Mouse (Mus musculus) liver, embryonic 12.5 days (tissue): Measurements from ENCODE around the gene Fam32a. TPM values are rescaled to one million over a fixed set of nuclear protein-coding genes. Genes with fewer than 3 reads are reported as not detected.

Experiments
- ATAC-seq: fragments of 200-750 bp; cut with Nextera tagmentation; 2 replicates; pipeline ENCODE4 v1.8.0; 2017; ENCODE audit warnings: moderate number of reproducible peaks, mild to moderate bottlenecking, moderate library complexity
- H3K27ac ChIP-seq: fragments of 300-500 bp; sonication (generic); 2 replicates; pipeline ENCODE4 v1.5.1; 2016; ENCODE audit warnings: mild to moderate bottlenecking
- H3K27me3 ChIP-seq: fragments of 300-500 bp; sonication (generic); replicated peaks from 2 replicates; pipeline ENCODE4 v1.6.1; 2016; ENCODE audit warnings: mild to moderate bottlenecking, moderate library complexity
- H3K36me3 ChIP-seq: fragments of 300-500 bp; sonication (generic); 2 replicates; pipeline ENCODE4 v1.6.1; 2016; ENCODE audit warnings: mild to moderate bottlenecking, moderate library complexity
- H3K4me1 ChIP-seq: fragments of 300-500 bp; sonication (generic); 2 replicates; pipeline ENCODE4 v1.6.1; 2016
- H3K4me2 ChIP-seq: fragments of 300-500 bp; sonication (generic); 2 replicates; pipeline ENCODE4 v1.6.1; 2016; ENCODE audit warnings: mild to moderate bottlenecking, moderate library complexity
- H3K4me3 ChIP-seq: fragments of 300-500 bp; sonication (generic); 2 replicates; pipeline ENCODE4 v1.5.1; 2016; ENCODE audit warnings: mild to moderate bottlenecking, moderate library complexity
- H3K9ac ChIP-seq: fragments of 300-500 bp; sonication (generic); 2 replicates; pipeline ENCODE4 v1.6.1; 2016; ENCODE audit warnings: mild to moderate bottlenecking, moderate library complexity
- H3K9me3 ChIP-seq: fragments of 300-500 bp; sonication (generic); replicated peaks from 2 replicates; pipeline ENCODE4 v1.6.1; 2016; ENCODE audit warnings: mild to moderate bottlenecking, moderate library complexity
- WGBS: fragments of 180-500 bp; shearing (Covaris S2); methylation state at CpG from one replicate; pipeline ENCODE4 v1.1.7; 2016; ENCODE audit not compliant: insufficient replicate concordance; 5-methylcytosine and 5-hydroxymethylcytosine counted together
- polyA plus RNA-seq: library from polyadenylated mRNA; unstranded; fragments of >200 nt; fragmentation: Nextera tagmentation; extraction: Ambion mirVana; gene quantifications from 2 replicates; pipeline ENCODE4 v1.2.1, GENCODE M21; 2016

Fam32a gene
- polyA plus RNA-seq, 1 experiment from 2014 or later, result 42.7 TPM

DNA sequence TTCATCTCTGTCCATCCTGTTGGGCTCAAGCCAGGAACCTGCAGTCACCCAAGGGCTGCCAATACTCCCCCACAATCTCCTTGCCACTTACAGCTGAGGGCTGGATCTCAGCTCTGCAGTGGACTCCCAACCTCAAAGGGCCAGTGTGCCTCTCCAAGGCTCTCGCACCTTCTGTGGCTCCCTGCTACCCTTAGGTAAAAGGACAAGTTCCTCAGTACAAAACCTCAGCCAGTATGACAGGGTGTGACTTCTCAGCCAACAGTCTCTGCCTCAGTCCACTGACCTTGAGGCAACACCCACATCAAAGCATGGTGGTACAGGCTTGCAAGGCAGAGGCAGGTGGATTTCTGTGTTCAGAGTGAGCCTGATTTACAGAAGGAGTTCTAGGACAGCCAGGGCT is 7.7 kb upstream of the Fam32a start:
- Histone ChIP-seq H3K27ac (no peak overlapping the region), H3K36me3 (no peaks in the 10 kb centered on the region), H3K4me2 (no peak overlapping the region), H3K27me3 (no peaks in the 10 kb centered on the region; the same call in 1 of the 2 replicates), H3K4me3 (no peak overlapping the region), H3K9me3 (no peaks in the 10 kb centered on the region), H3K4me1 (no peaks in the 10 kb centered on the region), H3K9ac (no peak overlapping the region)
- no peak for ATAC-seq
- WGBS, result 59% methylated on average over 1 of the region's 1 CpGs

DNA sequence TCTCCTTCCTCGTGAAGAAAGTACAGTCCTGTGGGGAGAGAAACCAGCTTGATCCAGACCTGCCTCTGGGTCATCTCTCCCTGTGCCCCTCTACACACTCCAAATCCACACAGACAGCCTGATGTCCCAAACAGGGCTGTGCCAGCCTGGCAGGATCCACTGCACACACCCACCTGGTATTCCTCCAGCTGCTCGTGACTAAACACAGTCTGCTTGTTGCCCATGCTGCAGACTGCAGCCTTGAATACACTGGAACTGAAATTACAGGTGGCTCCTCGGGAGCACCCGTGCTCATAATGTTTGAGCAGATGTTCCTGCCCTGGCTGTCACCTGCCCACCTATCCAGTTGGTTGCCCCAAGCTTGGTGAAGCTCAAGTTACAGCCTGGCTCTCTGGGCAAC is 6.8 kb upstream of the Fam32a start, which contains the start of gene Cib3:
Gene Cib3, minus strand, starts transcription at position 87 of the 400 bp plus-strand sequence.
- H3K36me3 ChIP-seq, result no peaks in the 10 kb centered on the region

DNA sequence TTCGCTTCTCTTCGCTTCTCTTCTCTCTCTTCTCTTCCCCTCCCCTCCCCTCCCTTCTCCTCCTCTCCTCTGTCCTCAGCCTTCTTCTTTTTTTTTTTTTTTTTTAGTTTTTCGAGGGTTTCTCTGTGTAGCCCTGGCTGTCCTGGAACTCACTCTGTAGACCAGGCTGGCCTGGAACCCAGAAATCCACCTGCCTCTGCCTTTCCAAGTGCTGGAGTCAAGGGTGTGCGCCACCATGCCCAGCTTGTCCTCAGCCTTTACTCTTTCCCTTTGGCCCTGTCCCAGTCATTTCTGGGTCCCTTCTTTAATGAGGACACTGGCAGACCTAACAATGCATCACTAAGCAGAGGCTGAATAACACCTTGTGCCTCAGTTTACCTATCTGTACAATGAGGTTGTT is 6.0 kb upstream of the Fam32a start, which contains the start of gene Gm11034:
Gene Gm11034, minus strand, starts transcription at position 101 of the 400 bp plus-strand sequence.
- 56% methylated on average over 4 of the region's 4 CpGs for WGBS
- H3K9ac ChIP-seq, result no peak within 1 kb of the TSS
- H3K4me3 ChIP-seq, result no peak within 1 kb of the TSS

More for the DNA sequence above, 6.8 kb upstream of the Fam32a start, which contains the start of gene Cib3:
- ATAC-seq, result no peak
- no peak within 1 kb of the TSS for H3K9ac ChIP-seq
- H3K27me3 ChIP-seq, result no peaks in the 10 kb centered on the region; the same call in 1 of the 2 replicates
- no peak within 1 kb of the TSS for H3K4me2 ChIP-seq
- H3K4me1 ChIP-seq, result no peaks in the 10 kb centered on the region
- no peaks in the 10 kb centered on the region for H3K9me3 ChIP-seq
- no peak within 1 kb of the TSS for H3K4me3 ChIP-seq
- 44% methylated on average over 4 of the region's 4 CpGs for WGBS
- no peak within 1 kb of the TSS for H3K27ac ChIP-seq

DNA sequence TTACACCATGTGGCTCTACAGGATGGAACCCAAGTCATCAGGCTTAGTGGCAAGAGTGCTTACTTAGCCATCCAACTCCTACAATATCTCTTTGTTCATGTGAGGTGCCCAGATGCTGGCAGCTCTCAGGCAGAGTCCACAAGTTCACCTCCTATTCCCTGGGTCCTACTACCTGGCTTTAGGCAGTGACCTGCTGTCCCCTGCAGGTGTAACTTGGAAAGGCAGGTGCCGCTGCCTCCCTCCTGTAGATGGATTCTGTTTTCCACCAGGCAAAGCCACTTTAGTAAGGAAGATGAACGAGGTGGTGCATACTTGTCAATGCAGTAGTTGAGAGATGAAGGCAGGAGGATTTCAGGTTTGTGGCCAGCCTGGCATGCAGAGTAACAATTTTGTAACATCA is 4.5 kb upstream of the Fam32a start:
- Histone ChIP-seq H3K27ac (no peak overlapping the region), H3K36me3 (no peaks in the 10 kb centered on the region), H3K9ac (no peak overlapping the region), H3K4me3 (no peak overlapping the region), H3K27me3 (no peaks in the 10 kb centered on the region; the same call in 1 of the 2 replicates), H3K9me3 (no peaks in the 10 kb centered on the region), H3K4me1 (peaks cover under 1% of the 10 kb centered on the region), H3K4me2 (no peak overlapping the region)
- ATAC-seq, result no peak
- 31% methylated on average over 2 of the region's 2 CpGs for WGBS

More for the DNA sequence above, 6.0 kb upstream of the Fam32a start, which contains the start of gene Gm11034:
- ATAC-seq, result no peak
- Histone ChIP-seq H3K4me1 (no peaks in the 10 kb centered on the region), H3K4me2 (no peak within 1 kb of the TSS), H3K9me3 (no peaks in the 10 kb centered on the region), H3K27ac (no peak within 1 kb of the TSS), H3K36me3 (no peaks in the 10 kb centered on the region), H3K27me3 (no peaks in the 10 kb centered on the region; the same call in 1 of the 2 replicates)

DNA sequence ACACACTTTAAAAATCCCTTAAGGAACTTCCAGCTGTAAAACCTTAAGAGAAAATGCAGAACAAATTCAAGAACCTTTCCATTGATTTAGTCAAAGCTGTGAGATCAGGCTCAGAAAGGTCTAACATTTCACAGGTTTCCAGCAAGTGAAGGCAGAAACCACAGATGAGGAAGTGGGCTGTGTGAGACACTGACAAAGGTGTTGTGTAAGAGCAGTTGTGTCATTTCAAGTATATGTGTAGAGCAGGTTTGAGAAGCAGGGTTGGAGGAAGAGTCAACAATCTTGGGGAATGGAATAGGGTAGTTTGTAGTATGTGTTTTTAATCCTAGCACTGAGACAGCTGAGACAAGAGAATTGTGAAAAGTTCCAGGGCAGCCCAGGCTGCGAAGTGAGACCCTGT is 3.7 kb upstream of the Fam32a start:
- Histone ChIP-seq H3K27me3 (no peaks in the 10 kb centered on the region; the same call in 1 of the 2 replicates), H3K9ac (no peak overlapping the region), H3K9me3 (no peaks in the 10 kb centered on the region), H3K4me3 (no peak overlapping the region), H3K27ac (no peak overlapping the region), H3K4me1 (peaks cover 8% of the 10 kb centered on the region), H3K36me3 (peaks cover 2% of the 10 kb centered on the region), H3K4me2 (no peak overlapping the region)
- 29% methylated on average over 1 of the region's 1 CpGs for WGBS
- ATAC-seq, result no peak

DNA sequence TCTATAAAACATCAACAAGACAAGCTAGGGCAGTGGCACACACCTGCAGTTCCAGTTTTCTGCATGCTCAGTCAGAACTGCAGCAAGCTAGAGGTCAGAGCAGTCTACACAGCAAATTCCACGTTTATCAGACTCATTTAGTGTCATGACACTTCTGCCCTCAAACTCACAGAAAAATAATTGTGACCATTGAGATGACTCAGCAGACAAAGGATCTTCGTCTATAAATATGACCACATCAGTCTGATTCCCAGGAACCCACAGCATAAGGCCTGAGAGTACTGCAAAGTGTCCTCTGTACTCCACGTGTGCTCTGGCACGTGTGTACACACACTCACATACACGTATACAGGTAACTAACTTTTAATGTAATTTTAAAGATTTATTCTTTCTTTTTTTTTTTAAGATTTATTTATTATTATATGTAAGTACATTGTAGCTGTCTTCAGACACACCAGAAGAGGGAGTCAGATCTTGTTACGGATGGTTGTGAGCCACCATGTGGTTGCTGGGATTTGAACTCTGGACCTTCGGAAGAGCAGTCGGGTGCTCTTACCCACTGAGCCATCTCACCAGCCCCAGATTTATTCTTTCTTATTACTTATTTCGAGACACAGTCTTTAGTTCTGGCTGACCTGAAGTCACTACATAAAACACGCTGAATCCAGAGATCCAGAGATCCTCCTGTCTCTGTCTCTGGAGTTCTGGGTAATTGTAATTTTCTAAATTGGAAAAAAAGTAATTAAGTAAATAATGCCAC is 569 bp upstream of the Fam32a start:
- peaks cover 33% of the 10 kb centered on the region for H3K36me3 ChIP-seq
- H3K27ac ChIP-seq, result peak overlapping the region; percentile 92
- no peak for ATAC-seq
- H3K4me3 ChIP-seq, result peak overlapping the region; percentile 92
- H3K4me1 ChIP-seq, result peaks cover 19% of the 10 kb centered on the region
- H3K4me2 ChIP-seq, result peak overlapping the region; percentile 89
- no peaks in the 10 kb centered on the region; the same call in 1 of the 2 replicates for H3K27me3 ChIP-seq
- H3K9me3 ChIP-seq, result no peaks in the 10 kb centered on the region
- WGBS, result 66% methylated on average over 9 of the region's 10 CpGs
- H3K9ac ChIP-seq, result peak overlapping the region; percentile 90; the same call in 1 of the 2 replicates

DNA sequence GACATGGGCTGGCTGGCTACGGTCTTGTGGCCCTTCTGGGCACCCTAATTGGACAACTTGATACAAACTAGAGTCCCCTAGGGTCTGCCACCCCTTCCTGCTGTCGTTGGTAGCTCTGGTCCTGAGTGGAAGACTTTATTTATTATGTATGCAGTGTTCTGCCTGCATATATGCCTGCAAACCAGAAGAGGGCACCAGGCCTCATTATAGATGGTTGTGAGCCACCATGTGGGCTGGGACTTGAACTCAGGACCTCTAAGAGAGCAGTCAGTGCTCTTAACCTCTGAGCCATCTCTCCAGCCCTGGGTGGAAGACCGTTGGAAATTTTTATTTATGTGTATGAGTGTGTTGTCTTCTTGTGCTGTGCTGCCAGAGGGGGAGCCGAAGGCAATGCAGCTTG is 1.2 kb downstream of the Fam32a start:
- peak overlapping the region; percentile 89 for H3K4me2 ChIP-seq
- 75% methylated on average over 4 of the region's 4 CpGs for WGBS
- peaks cover 19% of the 10 kb centered on the region for H3K4me1 ChIP-seq
- peak overlapping the region; percentile 92; the same call in 1 of the 2 replicates for H3K27ac ChIP-seq
- no peaks in the 10 kb centered on the region for H3K27me3 ChIP-seq
- peak overlapping the region; percentile 92 for H3K4me3 ChIP-seq
- H3K9me3 ChIP-seq, result no peaks in the 10 kb centered on the region
- H3K9ac ChIP-seq, result peak overlapping the region; percentile 90
- H3K36me3 ChIP-seq, result peaks cover 37% of the 10 kb centered on the region
- no peak for ATAC-seq

DNA sequence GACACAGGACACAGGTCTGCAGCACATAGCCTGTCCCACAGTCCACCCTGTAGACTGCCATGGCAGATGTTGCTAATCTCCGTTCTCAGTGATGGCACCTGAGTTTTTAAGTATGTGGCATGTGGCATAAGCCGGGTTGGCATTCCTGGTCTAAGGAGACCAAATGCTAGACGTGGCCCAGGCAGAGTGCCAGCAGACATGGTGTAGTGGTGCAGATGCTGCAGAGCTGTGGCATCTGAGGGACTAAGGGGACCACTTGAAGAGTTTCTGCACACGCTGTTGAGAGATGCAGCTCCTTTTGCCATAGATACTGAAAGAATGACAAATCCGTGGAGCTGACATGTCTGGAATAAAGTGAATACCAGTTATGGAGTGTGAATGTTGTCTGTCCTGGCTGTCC is 3.1 kb downstream of the Fam32a start:
- Histone ChIP-seq H3K27me3 (no peaks in the 10 kb centered on the region), H3K4me3 (no peak overlapping the region), H3K9me3 (no peaks in the 10 kb centered on the region), H3K9ac (no peak overlapping the region), H3K4me1 (peaks cover 19% of the 10 kb centered on the region), H3K27ac (no peak overlapping the region), H3K36me3 (peaks cover 37% of the 10 kb centered on the region), H3K4me2 (no peak overlapping the region)
- WGBS, result 85% methylated on average over 5 of the region's 5 CpGs
- no peak for ATAC-seq

DNA sequence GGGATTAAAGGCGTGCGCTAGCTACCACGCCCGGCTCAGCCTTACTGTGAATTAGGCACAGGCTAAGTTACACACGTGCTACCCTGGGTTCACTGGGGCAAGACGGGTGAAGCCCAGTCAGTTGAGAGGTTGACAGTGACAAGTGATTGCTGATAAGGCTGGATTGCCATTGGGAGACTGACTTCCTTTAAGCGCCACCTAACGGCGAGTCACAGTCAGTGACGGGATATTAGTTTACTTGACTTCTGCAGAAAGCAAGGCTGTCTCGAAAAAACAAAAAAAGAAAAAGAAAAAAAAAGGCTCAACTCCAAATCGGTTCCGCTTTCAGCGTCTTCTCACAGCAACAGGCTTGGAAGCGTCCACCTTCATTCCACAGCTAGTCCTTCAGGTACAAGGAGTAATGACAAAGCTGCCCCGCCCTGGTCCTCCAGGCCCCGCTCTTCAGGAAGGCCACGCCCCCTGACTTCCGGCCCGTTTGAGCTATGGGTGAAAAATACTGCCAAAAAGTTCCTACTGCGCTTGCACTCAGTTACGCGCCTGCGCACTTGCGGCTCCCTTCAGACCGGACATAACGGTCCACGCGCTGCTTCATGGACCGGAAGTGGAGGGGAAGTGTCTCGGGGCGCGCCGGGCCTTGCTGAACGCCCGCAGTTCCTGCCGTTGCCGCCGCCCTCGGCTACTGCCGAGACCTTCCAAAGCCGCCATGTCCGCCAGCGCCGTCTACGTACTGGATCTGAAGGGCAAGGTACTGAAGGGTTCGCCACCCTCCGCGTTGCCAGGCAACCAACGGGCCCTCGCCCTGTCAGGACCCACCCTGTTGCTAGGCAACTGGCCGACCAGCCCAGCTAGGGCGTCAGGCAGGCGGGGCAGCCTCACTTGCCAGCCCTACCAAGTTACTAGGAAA is 20.2 kb downstream of the Fam32a start, which contains the start of gene Ap1m1:
Gene Ap1m1, plus strand, starts transcription at position 520 of the 904 bp plus-strand sequence.
- peak within 1 kb of the TSS; percentile 97 for H3K27ac ChIP-seq
- peaks cover 48% of the 10 kb centered on the region for H3K4me1 ChIP-seq
- peak; percentile 91 for ATAC-seq
- H3K4me3 ChIP-seq, result peak within 1 kb of the TSS; percentile 81
- H3K36me3 ChIP-seq, result peaks cover 30% of the 10 kb centered on the region
- H3K9me3 ChIP-seq, result no peaks in the 10 kb centered on the region
- peak within 1 kb of the TSS; percentile 94 for H3K4me2 ChIP-seq
- peak within 1 kb of the TSS; percentile 76 for H3K9ac ChIP-seq
- under 1% methylated on average over 54 of the region's 54 CpGs for WGBS
- H3K27me3 ChIP-seq, result no peaks in the 10 kb centered on the region

DNA sequence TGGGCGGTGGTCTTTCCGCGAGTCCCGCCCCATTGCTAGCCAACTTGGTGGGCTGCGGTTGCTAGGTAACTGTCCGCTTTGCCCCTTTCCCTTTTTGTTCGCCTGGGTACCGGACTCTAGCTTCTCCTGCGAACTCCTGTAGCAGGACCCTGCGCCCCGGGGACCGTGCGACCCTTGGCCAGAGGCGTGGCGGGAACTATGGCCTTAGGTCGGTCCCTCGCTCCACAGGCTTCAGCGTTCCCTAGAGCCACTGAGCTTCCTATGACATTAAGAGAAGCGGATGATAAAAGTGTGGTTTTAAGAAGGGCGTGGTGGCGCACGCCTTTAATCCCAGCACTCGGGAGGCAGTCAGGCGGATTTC is 20.9 kb downstream of the Fam32a start:
- WGBS, result 1% methylated on average over 24 of the region's 24 CpGs
- no peaks in the 10 kb centered on the region for H3K27me3 ChIP-seq
- peaks cover 51% of the 10 kb centered on the region for H3K4me1 ChIP-seq
- peak; percentile 30 for ATAC-seq
- H3K27ac ChIP-seq, result peak overlapping the region; percentile 97
- peak overlapping the region; percentile 81 for H3K4me3 ChIP-seq
- H3K4me2 ChIP-seq, result peak overlapping the region; percentile 94
- no peaks in the 10 kb centered on the region for H3K9me3 ChIP-seq
- H3K36me3 ChIP-seq, result peaks cover 36% of the 10 kb centered on the region
- H3K9ac ChIP-seq, result peak overlapping the region; percentile 76

DNA sequence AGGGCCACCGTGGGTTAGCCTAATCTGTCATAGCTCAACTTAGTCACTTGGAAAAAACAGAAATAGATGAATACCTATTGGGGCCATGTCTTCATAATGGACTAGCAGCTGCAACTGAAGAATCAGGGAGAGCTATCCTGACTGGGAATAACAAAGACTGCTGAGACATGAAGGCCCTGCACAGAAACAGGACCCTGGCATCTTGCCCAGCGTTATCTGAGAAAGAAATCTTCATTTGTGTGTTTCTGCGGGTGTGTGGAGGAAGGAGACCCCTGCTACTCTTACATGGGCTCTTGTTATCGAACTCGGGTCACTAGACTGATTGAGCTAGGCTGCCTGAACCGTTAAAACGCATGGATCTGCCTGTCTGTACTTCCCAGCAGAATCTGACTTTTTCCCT is 21.4 kb downstream of the Fam32a start:
- ATAC-seq, result no peak
- peak overlapping the region; percentile 81 for H3K4me3 ChIP-seq
- H3K9ac ChIP-seq, result peak overlapping the region; percentile 76; the same call in 1 of the 2 replicates
- H3K9me3 ChIP-seq, result no peaks in the 10 kb centered on the region
- peaks cover 51% of the 10 kb centered on the region for H3K4me1 ChIP-seq
- peaks cover 36% of the 10 kb centered on the region for H3K36me3 ChIP-seq
- H3K27me3 ChIP-seq, result no peaks in the 10 kb centered on the region
- H3K27ac ChIP-seq, result peak overlapping the region; percentile 97; the same call in 1 of the 2 replicates
- H3K4me2 ChIP-seq, result peak overlapping the region; percentile 94
- 56% methylated on average over 7 of the region's 7 CpGs for WGBS
